Mouse (Mus musculus) heart, embryonic 12.5 days (tissue): ENCODE measurements around the gene Tssk1. TPM values are rescaled to one million over a fixed set of nuclear protein-coding genes. Genes with fewer than 3 reads are reported as not detected.

Experiments
- ATAC-seq: fragments of 200-750 bp; cut with Nextera tagmentation; 2 replicates; pipeline ENCODE4 v1.8.0; 2017; ENCODE audit warnings: moderate TSS enrichment, moderate library complexity; ENCODE audit not compliant: insufficient number of reproducible peaks, low FRiP score
- H3K27ac ChIP-seq: fragments of 300-500 bp; sonication (generic); 2 replicates; pipeline ENCODE4 v1.5.1; 2016; ENCODE audit warnings: mild to moderate bottlenecking, moderate library complexity; ENCODE audit not compliant: poor library complexity, severe bottlenecking
- H3K27me3 ChIP-seq: fragments of 300-500 bp; sonication (generic); replicated peaks from 2 replicates; pipeline ENCODE4 v1.6.1; 2016; ENCODE audit warnings: mild to moderate bottlenecking, moderate library complexity
- H3K36me3 ChIP-seq: fragments of 300-500 bp; sonication (generic); 2 replicates; pipeline ENCODE4 v1.6.1; 2016; ENCODE audit warnings: mild to moderate bottlenecking, moderate library complexity
- H3K4me1 ChIP-seq: fragments of 300-500 bp; sonication (generic); replicated peaks from 2 replicates; pipeline ENCODE4 v1.6.1; 2016; ENCODE audit warnings: mild to moderate bottlenecking
- H3K4me2 ChIP-seq: fragments of 300-500 bp; sonication (generic); 2 replicates; pipeline ENCODE4 v1.6.1; 2016; ENCODE audit warnings: mild to moderate bottlenecking, moderate library complexity
- H3K4me3 ChIP-seq: fragments of 300-500 bp; sonication (generic); 2 replicates; pipeline ENCODE4 v1.5.1; 2016; ENCODE audit warnings: mild to moderate bottlenecking
- H3K9ac ChIP-seq: fragments of 300-500 bp; sonication (generic); 2 replicates; pipeline ENCODE4 v1.6.1; 2016; ENCODE audit warnings: mild to moderate bottlenecking, moderate library complexity
- H3K9me3 ChIP-seq: fragments of 300-500 bp; sonication (generic); replicated peaks from 2 replicates; pipeline ENCODE4 v1.6.1; 2016; ENCODE audit warnings: mild to moderate bottlenecking, moderate library complexity
- WGBS: fragments of 180-500 bp; shearing (Covaris S2); methylation state at CpG from one replicate; pipeline ENCODE4 v1.1.7; 2016; 5-methylcytosine and 5-hydroxymethylcytosine counted together
- polyA plus RNA-seq: library from polyadenylated mRNA; unstranded; fragments of >200 nt; fragmentation: Nextera tagmentation; extraction: Ambion mirVana; gene quantifications from 2 replicates; pipeline ENCODE4 v1.2.1, GENCODE M21; 2016

Tssk1 gene
- polyA plus RNA-seq, 1 experiment from 2014 or later: 0.04 TPM

DNA sequence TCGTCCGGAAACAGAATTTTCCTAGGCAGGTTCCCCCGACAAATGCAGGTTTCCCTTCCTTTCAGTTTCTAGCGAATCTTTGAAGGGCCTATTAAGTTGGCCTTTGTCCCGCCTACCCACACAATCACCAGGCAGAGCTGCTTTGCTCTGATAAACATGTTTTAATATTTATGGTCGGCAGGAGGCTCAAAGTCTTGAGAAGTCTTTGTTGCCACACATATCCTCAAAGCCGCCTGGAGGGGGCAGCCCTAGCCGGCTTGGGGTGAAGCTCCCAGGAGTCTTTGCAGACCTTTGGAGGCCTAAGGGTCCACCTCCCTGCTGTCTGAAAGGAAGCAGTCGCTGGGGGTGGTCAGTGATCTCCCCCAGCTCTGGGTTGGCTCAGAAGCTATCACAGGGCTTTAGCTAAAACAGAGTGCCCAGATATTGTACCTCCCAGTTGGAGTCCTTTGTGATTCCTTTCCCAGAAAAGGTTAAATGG, 34.6 kb downstream of the Tssk1 start:
- WGBS: under 1% methylated on average over 9 of the region's 9 CpGs
- ATAC-seq: peak; percentile 48; the same call in 1 of the 2 replicates
- peak overlapping the region; percentile 94 for H3K4me2 ChIP-seq
- peak overlapping the region; percentile 9; the same call in 1 of the 2 replicates for H3K27ac ChIP-seq
- 0 out of 2 replicates have a peak, but pooled peaks cover 3% of the 10 kb centered on the region for H3K27me3 ChIP-seq
- H3K9ac ChIP-seq: peak overlapping the region; percentile 83
- peak overlapping the region; percentile 71 for H3K4me3 ChIP-seq
- no peaks in the 10 kb centered on the region for H3K9me3 ChIP-seq
- peaks cover 17% of the 10 kb centered on the region for H3K36me3 ChIP-seq
- H3K4me1 ChIP-seq: peaks cover 7% of the 10 kb centered on the region; the same call in 1 of the 2 replicates

DNA sequence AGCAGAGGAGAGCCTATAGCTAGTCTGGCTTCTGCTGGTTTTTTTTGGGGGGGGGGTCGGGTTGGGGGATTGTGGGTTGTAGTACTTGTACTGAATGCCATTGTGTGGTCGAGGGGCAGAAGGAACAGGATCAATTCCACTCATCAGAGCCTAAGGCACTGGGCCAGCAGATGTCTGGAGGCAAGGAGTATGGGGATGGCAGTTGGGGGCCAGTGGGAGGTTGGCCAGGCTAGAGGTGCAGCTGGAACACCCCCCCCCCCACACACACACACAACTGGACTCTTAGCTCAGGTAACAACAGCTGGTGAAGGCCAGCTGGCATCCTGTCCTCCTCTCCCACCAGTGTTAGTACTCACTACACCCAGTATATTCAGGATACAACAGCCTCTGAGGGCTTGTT, 35.2 kb downstream of the Tssk1 start:
- no peak overlapping the region for H3K9ac ChIP-seq
- 41% methylated on average over 2 of the region's 2 CpGs for WGBS

DNA sequence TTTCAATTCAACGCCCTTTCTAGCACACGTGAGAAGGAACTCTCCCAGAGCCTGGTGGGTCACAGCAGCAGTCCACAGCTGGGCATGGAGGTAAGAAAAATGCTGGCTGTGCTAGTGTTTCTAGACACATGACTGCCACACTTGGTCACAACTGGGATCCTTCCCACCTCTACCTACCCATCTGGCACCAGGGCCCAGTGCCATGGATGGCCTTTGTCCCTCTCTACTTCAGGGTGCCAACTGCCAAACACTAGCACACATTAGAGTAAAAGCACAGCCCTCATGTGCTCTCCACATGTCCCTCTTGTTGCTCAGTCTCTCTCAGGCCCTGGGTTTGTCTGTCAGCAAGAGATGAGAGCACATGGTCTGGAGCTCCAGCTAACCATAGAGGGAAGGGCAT, 35.6 kb downstream of the Tssk1 start:
- peaks cover 7% of the 10 kb centered on the region; the same call in 1 of the 2 replicates for H3K4me1 ChIP-seq
- no peaks in the 10 kb centered on the region for H3K9me3 ChIP-seq
- ATAC-seq: no peak
- H3K36me3 ChIP-seq: peaks cover 17% of the 10 kb centered on the region
- H3K27ac ChIP-seq: no peak overlapping the region
- 0 out of 2 replicates have a peak, but pooled peaks cover 3% of the 10 kb centered on the region for H3K27me3 ChIP-seq
- H3K4me3 ChIP-seq: no peak overlapping the region
- no peak overlapping the region for H3K9ac ChIP-seq
- 81% methylated on average over 2 of the region's 2 CpGs for WGBS
- H3K4me2 ChIP-seq: no peak overlapping the region

More for the DNA sequence above, 35.2 kb downstream of the Tssk1 start:
- no peak for ATAC-seq
- Histone ChIP-seq H3K4me1 (peaks cover 7% of the 10 kb centered on the region; the same call in 1 of the 2 replicates), H3K9me3 (no peaks in the 10 kb centered on the region), H3K4me3 (no peak overlapping the region), H3K4me2 (no peak overlapping the region), H3K36me3 (peaks cover 17% of the 10 kb centered on the region), H3K27ac (no peak overlapping the region), H3K27me3 (0 out of 2 replicates have a peak, but pooled peaks cover 3% of the 10 kb centered on the region)

DNA sequence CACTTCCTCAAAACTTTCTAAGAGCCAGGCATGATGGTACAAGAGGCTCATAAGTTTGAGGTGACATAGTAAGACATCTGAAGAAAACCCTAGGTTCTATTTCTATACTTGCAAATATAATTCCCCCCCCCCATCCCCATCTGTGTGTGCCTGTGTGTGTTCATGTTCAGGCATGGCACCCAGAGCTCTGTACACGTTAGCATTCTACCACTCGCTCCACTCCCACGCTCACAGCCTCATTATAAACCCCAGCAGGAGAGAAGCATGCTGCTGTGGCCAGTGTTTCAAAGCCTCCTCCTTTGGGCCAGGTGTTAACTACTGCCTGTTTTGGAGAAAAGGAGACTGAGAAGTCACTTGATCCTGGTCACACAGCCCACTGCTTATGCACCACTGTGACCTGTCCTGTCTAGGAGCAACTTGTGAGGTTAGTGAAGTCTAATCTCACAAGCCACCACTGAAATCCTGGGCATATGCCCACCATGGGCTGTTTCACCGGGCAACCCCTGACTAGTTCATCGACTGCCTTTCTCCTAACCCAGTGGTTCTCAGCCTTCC, 38.0 kb downstream of the Tssk1 start:
- Histone ChIP-seq H3K36me3 (no peaks in the 10 kb centered on the region), H3K9ac (no peak overlapping the region), H3K27me3 (peaks cover 16% of the 10 kb centered on the region), H3K4me3 (no peak overlapping the region), H3K9me3 (no peaks in the 10 kb centered on the region), H3K4me1 (peaks cover 3% of the 10 kb centered on the region; the same call in 1 of the 2 replicates), H3K4me2 (no peak overlapping the region), H3K27ac (no peak overlapping the region)
- ATAC-seq: no peak
- 71% methylated on average over 5 of the region's 5 CpGs for WGBS

DNA sequence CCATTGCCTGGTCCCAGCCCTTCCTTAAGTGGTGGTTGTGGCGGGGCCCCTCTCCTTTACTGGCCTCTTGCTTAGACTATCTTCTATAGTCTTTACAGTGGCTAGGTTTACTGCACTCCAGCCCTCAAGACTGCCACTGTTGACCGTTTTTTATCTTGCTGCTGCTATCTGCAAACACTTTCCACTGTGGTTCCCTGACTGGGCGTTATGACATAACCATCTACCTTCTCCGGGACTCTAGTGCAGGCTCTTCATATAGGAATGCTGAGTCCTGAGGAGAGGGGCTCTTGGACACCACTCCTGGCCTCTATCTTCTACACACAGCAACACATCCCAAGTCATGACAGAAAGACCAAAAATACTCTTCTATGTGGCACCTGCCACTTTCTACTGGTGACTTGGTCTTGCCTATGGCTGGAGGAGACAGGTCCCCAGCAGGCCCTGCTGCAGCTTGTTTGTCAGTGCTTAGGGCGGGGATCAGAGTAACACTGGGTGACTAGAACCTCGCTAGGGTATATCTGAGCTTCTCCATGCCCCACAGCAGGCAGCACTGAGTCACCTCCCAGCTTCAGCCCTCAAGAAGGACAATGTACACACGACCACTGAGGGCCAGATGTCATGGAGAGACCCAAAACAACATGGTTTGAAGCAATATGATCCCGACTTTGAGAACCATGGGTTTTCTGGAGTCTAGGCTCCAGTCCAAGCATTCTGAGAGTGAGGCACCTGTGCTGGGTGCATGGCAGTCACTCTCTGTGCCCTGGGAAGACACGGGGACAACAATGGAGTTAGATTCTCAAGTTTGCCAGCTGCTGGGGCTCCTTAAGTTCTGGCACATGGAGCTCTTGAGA, 39.8 kb downstream of the Tssk1 start:
- Histone ChIP-seq H3K4me2 (no peak overlapping the region), H3K4me3 (no peak overlapping the region), H3K27ac (no peak overlapping the region), H3K27me3 (peaks cover 26% of the 10 kb centered on the region), H3K9me3 (no peaks in the 10 kb centered on the region), H3K9ac (no peak overlapping the region), H3K36me3 (no peaks in the 10 kb centered on the region), H3K4me1 (no peaks in the 10 kb centered on the region; the same call in 1 of the 2 replicates)
- 52% methylated on average over 9 of the region's 9 CpGs for WGBS
- no peak for ATAC-seq

DNA sequence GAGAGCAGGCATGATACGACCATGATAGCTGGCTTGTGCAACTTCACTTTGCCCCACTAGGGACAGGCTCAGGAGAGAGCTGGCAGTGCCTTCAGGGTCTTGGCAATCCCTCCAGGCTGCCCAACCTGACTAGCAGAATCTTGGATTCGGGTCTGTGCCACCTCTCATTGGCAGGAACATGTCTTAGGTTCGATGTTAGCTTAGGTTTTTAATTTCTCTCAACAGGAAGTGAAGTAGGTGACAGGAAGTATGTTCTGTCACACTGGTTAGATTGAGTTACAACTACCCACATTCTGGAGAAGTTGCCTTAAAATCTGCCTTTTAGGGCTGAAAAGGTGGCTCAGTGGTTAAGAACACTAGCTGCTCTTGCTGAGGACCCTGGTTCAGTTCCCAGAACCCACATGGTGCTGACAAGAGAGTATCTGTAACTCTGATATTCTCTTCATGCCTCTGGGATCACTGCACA, 40.5 kb downstream of the Tssk1 start:
- Histone ChIP-seq H3K27ac (no peak overlapping the region), H3K9me3 (no peaks in the 10 kb centered on the region), H3K27me3 (peaks cover 26% of the 10 kb centered on the region), H3K4me1 (no peaks in the 10 kb centered on the region; the same call in 1 of the 2 replicates), H3K36me3 (no peaks in the 10 kb centered on the region), H3K4me2 (no peak overlapping the region), H3K9ac (no peak overlapping the region), H3K4me3 (no peak overlapping the region)
- no peak for ATAC-seq
- WGBS: 57% methylated on average over 3 of the region's 3 CpGs

DNA sequence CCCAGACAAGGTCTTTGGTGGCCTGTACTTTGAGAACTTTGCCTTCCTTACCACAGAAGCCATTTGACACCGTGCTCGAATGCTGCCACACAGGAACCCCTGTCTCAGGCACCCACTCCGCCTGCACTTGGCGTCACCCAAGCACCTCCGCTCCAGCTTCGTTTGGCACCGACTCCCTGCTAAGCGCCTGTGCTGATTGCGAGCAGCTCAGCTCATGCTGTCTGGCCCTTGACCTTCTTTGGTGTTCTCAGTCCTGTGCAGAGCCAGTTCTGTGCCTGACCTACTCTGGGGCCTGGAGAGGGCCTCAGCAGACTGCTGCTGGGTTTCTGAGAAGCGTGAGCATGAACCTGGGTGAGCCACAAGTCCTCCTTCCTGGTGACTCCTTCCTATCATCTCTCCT, 42.8 kb downstream of the Tssk1 start:
- 74% methylated on average over 10 of the region's 10 CpGs for WGBS
- Histone ChIP-seq H3K27ac (no peak overlapping the region), H3K4me3 (no peak overlapping the region), H3K4me1 (no peaks in the 10 kb centered on the region; the same call in 1 of the 2 replicates), H3K9ac (no peak overlapping the region), H3K4me2 (no peak overlapping the region), H3K27me3 (peaks cover 26% of the 10 kb centered on the region), H3K36me3 (no peaks in the 10 kb centered on the region), H3K9me3 (no peaks in the 10 kb centered on the region)
- no peak for ATAC-seq

DNA sequence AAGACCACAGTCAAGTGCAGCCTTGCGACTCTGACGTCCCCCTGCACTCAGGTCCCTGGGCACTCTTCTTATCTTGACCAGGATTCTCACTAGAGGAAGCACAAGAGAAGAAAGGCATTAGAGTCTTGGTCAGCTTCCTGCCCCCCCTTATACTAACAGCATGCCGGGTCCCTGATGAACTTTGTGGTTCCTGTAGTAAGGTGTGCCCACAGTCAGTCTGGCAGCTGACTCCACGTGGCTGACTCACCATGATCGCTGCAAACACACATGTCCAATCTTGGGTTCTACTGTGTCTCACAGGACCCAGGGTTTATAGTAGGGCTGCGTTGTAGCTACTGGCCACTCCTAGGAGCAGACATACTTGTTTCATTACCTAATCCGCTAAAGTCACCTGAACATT, 44.2 kb downstream of the Tssk1 start:
- ATAC-seq: no peak
- no peak overlapping the region for H3K27ac ChIP-seq
- H3K36me3 ChIP-seq: no peaks in the 10 kb centered on the region
- 48% methylated on average over 7 of the region's 7 CpGs for WGBS
- H3K4me1 ChIP-seq: no peaks in the 10 kb centered on the region; the same call in 1 of the 2 replicates
- no peak overlapping the region for H3K4me3 ChIP-seq
- peaks cover 26% of the 10 kb centered on the region for H3K27me3 ChIP-seq
- H3K9me3 ChIP-seq: no peaks in the 10 kb centered on the region
- H3K9ac ChIP-seq: no peak overlapping the region
- no peak overlapping the region for H3K4me2 ChIP-seq

DNA sequence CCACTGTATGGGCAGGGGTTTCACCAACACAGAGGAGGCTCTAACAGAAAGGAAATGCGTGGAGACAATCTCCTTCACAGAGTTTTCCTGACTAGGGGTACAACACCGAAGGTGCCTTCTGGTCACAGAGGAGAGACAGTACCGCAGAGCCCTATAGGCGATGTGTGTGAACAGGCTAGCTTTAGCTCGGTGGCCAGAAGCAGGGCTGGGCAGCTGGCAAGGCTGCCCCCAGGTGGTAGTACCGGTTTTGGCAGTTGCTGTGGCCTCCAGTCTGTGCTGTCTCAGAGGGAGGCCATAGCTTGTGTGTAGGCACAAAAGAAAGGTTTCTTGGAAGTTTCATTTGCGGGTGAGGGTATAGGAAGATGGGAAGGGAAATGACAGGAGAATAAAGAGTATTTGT, 44.8 kb downstream of the Tssk1 start:
- H3K4me1 ChIP-seq: no peaks in the 10 kb centered on the region; the same call in 1 of the 2 replicates
- ATAC-seq: peak; percentile 84
- no peaks in the 10 kb centered on the region for H3K36me3 ChIP-seq
- H3K9me3 ChIP-seq: no peaks in the 10 kb centered on the region
- H3K4me3 ChIP-seq: no peak overlapping the region
- WGBS: 8% methylated on average over 7 of the region's 7 CpGs
- peaks cover 30% of the 10 kb centered on the region for H3K27me3 ChIP-seq
- H3K9ac ChIP-seq: no peak overlapping the region
- H3K4me2 ChIP-seq: no peak overlapping the region
- no peak overlapping the region for H3K27ac ChIP-seq

DNA sequence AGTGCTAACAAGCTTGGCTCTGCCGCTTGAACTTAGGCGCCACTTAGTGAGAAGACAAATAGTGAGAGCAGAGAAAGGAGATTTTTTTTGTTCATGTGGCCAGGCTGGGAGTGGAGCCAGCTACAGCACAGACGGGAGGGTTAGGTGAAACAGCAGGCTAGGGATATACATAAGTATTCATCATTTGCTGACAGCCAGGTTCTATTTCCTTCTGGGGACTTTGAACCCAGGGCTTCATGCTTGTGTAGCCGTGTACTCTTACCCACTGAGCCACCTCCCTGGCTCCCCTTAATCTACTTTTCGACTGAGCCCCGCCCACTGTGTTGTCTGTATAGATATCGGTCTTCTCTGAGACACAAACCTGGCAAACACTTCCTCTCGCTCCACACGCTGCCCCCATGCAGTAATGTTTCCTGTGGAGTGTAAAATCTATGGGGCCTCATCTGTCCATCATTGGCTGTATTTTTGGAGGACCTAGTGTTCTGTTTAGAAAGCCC, 45.3 kb downstream of the Tssk1 start:
- no peaks in the 10 kb centered on the region for H3K36me3 ChIP-seq
- no peaks in the 10 kb centered on the region for H3K9me3 ChIP-seq
- H3K4me3 ChIP-seq: no peak overlapping the region
- H3K4me1 ChIP-seq: no peaks in the 10 kb centered on the region; the same call in 1 of the 2 replicates
- WGBS: 44% methylated on average over 9 of the region's 9 CpGs
- peak; percentile 71 for ATAC-seq
- H3K27me3 ChIP-seq: peaks cover 32% of the 10 kb centered on the region
- no peak overlapping the region for H3K4me2 ChIP-seq
- no peak overlapping the region for H3K9ac ChIP-seq
- H3K27ac ChIP-seq: no peak overlapping the region

DNA sequence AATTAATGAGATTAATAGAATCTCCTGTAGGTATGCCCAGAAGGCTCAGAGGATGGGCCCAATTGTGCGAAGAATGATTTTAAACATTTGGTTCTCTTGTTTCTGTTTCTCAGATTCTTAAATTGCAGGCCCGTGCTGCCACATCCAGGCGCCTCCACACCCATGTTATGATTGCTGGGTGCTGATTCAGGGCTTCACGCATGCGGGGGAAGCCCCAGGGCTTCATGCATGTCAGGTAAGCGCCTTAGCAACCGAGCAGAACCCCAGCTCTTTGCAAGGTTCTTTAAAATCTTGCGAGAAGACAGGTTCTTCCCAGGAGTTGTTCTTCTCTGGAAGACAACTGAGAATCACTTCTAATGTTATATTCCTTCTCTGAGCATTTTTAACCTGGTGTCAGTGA, 49.4 kb downstream of the Tssk1 start:
- no peak overlapping the region for H3K27ac ChIP-seq
- ATAC-seq: no peak
- H3K27me3 ChIP-seq: peaks cover 8% of the 10 kb centered on the region; the same call in 1 of the 2 replicates
- no peaks in the 10 kb centered on the region for H3K9me3 ChIP-seq
- H3K4me2 ChIP-seq: no peak overlapping the region
- WGBS: 52% methylated on average over 8 of the region's 8 CpGs
- H3K9ac ChIP-seq: no peak overlapping the region
- no peaks in the 10 kb centered on the region for H3K4me1 ChIP-seq
- no peak overlapping the region for H3K4me3 ChIP-seq
- no peaks in the 10 kb centered on the region for H3K36me3 ChIP-seq
